Mouse (Mus musculus) midbrain, embryonic 16.5 days (tissue): ENCODE measurements around the gene Wdr70. TPM values are rescaled to one million over a fixed set of nuclear protein-coding genes. Genes with fewer than 3 reads are reported as not detected.
"Not testable (repeated sequence)": the region's sequence is repeated elsewhere in the genome, so short reads cannot be mapped to it uniquely, and the experiment has no call there.

Experiments
- ATAC-seq: fragments of 200-750 bp; cut with Nextera tagmentation; 2 replicates; pipeline ENCODE4 v1.8.0; 2017; ENCODE audit warnings: moderate TSS enrichment
- H3K27ac ChIP-seq: fragments of 300-500 bp; sonication (generic); 2 replicates; pipeline ENCODE4 v1.5.1; 2014; ENCODE audit warnings: mild to moderate bottlenecking, low read length, mixed read lengths
- H3K27me3 ChIP-seq: fragments of 300-500 bp; sonication (generic); 2 replicates; pipeline ENCODE4 v1.6.1; 2014; ENCODE audit warnings: low read depth, low read length, mixed read lengths; ENCODE audit not compliant: control insufficient read depth, insufficient read depth
- H3K36me3 ChIP-seq: fragments of 300-500 bp; sonication (generic); 2 replicates; pipeline ENCODE4 v1.6.1; 2014; ENCODE audit warnings: mild to moderate bottlenecking, low read length, moderate library complexity, mixed read lengths; ENCODE audit not compliant: control insufficient read depth, insufficient read depth
- H3K4me1 ChIP-seq: fragments of 300-500 bp; sonication (generic); 2 replicates; pipeline ENCODE4 v1.6.1; 2014; ENCODE audit warnings: mild to moderate bottlenecking, low read length, mixed read lengths; ENCODE audit not compliant: control insufficient read depth, insufficient read depth
- H3K4me2 ChIP-seq: fragments of 300-500 bp; sonication (generic); 2 replicates; pipeline ENCODE4 v1.6.1; 2014; ENCODE audit warnings: mild to moderate bottlenecking, low read length, mixed read lengths
- H3K4me3 ChIP-seq: fragments of 300-500 bp; sonication (generic); 2 replicates; pipeline ENCODE4 v1.5.1; 2014; ENCODE audit warnings: low read depth, mild to moderate bottlenecking, low read length, moderate library complexity, mixed read lengths
- H3K9ac ChIP-seq: fragments of 300-500 bp; sonication (generic); 2 replicates; pipeline ENCODE4 v1.6.1; 2014; ENCODE audit warnings: low read depth, low read length, mixed read lengths
- H3K9me3 ChIP-seq: fragments of 300-500 bp; sonication (generic); replicated peaks from 2 replicates; pipeline ENCODE4 v1.6.1; 2014; ENCODE audit warnings: mild to moderate bottlenecking, low read length, mixed read lengths; ENCODE audit not compliant: control insufficient read depth, poor library complexity, severe bottlenecking
- WGBS: fragments of 180-500 bp; shearing (Covaris S2); extraction: QIAGEN DNeasy Blood & Tissue Kit; methylation state at CpG from one replicate; pipeline ENCODE4 v1.1.7; 2014; 5-methylcytosine and 5-hydroxymethylcytosine counted together
- polyA plus RNA-seq: library from polyadenylated mRNA; unstranded; fragments of >200 nt; fragmentation: Nextera tagmentation; extraction: Ambion mirVana; gene quantifications from 2 replicates; pipeline ENCODE4 v1.2.1, GENCODE M21; 2015

Wdr70 gene
- polyA plus RNA-seq, 1 experiment from 2014 or later: 75.2 TPM

DNA sequence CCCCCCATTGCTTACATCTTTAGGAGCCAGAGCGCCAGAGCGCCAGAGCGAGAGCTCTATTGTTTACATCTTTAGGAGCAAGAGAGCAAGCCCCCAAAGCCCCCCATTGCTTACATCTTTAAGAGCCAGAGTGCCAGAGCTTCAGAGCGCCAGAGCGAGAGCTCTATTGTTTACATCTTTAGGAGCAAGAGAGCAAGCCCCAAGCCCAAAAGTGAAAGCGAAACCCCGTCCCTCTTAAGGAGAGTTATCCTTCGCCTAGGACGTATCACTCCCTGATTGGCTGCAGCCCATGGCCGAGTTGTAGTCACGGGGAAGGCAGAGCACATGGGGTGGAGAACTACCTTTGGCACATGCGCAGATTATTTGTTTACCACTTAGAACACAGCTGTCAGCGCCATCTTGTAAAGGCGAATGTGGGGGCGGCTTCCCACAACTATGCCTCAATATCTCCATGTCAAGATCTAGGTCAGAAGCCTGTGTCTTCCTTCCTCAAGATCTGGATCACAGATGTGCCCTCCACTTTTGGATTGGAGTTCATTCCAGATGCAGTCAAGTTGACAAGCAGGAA is 3.0 kb upstream of the Wdr70 start:
- not testable (repeated sequence) for ATAC-seq, H3K27me3 ChIP-seq, H3K9ac ChIP-seq, H3K27ac ChIP-seq, H3K4me2 ChIP-seq, H3K4me1 ChIP-seq, H3K4me3 ChIP-seq, H3K36me3 ChIP-seq, H3K9me3 ChIP-seq
- 89% methylated on average over 13 of the region's 15 CpGs for WGBS

DNA sequence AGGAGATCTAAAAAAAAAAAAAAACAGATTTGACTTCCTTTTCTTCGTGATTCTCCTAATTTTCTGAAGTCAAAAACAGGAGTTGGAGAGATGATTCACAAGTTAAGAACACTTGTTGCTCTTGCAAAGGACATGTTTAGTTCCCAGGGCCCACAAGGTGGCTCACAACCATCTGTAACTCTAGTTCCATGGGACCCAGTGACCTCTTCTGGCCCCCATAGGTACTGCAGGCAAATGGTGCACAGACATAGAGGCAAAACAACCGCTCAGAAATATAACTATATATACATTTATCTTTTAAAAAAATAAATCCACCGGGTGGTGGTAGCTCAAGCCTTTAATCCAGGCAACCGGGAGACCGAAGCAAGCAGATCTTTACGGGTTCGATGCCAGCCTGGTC is 1.2 kb downstream of the Wdr70 start:
- Histone ChIP-seq H3K9me3 (no peaks in the 10 kb centered on the region), H3K4me3 (peak overlapping the region; percentile 8; the same call in 1 of the 2 replicates), H3K4me2 (peak overlapping the region; percentile 45), H3K9ac (no peak overlapping the region), H3K27ac (no peak overlapping the region), H3K36me3 (peaks cover 5% of the 10 kb centered on the region; the same call in 1 of the 2 replicates), H3K27me3 (no peaks in the 10 kb centered on the region), H3K4me1 (peaks cover 8% of the 10 kb centered on the region)
- WGBS: 21% methylated on average over 7 of the region's 7 CpGs
- ATAC-seq: no peak

DNA sequence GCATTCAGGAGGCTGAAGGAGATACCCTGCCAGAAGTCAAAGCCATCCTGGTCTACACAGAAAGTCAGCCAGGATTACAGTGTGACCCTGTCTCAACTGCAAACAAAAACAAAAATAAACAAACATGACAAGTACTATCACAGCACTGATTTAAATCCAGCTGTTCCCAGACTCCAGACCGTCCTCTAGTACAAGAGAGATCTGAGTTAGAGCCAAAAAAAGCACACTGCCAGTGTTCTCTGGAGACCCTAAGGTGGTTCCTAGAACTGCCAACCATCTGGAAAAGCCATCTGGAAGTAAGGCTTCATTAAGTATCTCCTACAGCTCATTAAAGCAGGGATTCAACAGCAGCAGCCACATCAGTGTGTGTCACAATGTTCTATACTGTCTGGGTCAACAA is 6.3 kb downstream of the Wdr70 start:
- WGBS: 90% methylated on average over 1 of the region's 1 CpGs
- not testable (repeated sequence) for H3K9me3 ChIP-seq, H3K27me3 ChIP-seq, H3K4me2 ChIP-seq, ATAC-seq, H3K4me1 ChIP-seq, H3K9ac ChIP-seq, H3K4me3 ChIP-seq, H3K27ac ChIP-seq
- H3K36me3 ChIP-seq: peaks cover 13% of the 10 kb centered on the region

DNA sequence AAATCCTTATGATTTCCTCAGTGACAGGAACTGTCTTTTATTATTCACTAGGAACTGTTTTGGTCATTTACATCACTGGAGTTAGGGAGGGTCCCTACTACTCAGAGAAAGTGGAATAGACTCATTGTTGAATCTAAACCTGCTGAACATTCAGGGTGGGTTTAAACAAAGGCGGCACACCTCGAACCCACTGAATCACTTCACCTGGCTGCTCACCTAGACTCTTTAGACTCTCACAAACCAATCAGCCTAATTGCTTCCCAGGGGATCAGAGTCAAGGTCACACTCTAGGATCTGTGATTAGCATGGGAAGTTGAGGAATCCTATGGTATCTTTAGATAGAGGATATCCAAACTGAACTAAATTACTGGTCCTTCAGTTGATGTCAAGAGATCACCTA is 8.3 kb downstream of the Wdr70 start:
- no peak for ATAC-seq
- Histone ChIP-seq H3K4me1 (no peaks in the 10 kb centered on the region), H3K27me3 (no peaks in the 10 kb centered on the region)

DNA sequence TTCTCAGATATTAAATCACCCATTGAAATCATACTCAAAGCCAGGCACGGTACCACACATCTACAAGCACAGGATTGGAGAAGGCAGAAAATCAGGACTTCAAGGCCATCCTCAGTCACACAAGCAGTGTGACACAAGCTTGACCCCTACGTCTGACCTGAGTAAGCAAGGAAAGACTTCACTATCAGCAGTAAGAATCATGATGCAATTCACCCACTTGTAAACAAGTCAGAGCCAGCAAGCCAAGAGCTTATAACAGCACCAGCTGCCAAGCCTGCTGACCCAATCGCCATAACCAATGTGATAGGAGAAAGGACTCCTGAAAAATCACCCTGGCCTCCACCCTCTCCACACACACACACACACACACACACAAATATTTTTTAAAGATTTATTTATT is 10.3 kb downstream of the Wdr70 start:
- H3K9ac ChIP-seq: no peak overlapping the region
- H3K27me3 ChIP-seq: no peaks in the 10 kb centered on the region
- ATAC-seq: no peak
- no peaks in the 10 kb centered on the region for H3K4me1 ChIP-seq
- peaks cover 8% of the 10 kb centered on the region for H3K36me3 ChIP-seq
- no peak overlapping the region for H3K27ac ChIP-seq
- H3K9me3 ChIP-seq: no peaks in the 10 kb centered on the region
- no peak overlapping the region for H3K4me3 ChIP-seq
- no peak overlapping the region for H3K4me2 ChIP-seq
- WGBS: 93% methylated on average over 3 of the region's 3 CpGs

More for the DNA sequence above, 8.3 kb downstream of the Wdr70 start:
- no peak overlapping the region for H3K9ac ChIP-seq
- H3K27ac ChIP-seq: no peak overlapping the region
- H3K36me3 ChIP-seq: peaks cover 8% of the 10 kb centered on the region
- WGBS: 97% methylated on average over 2 of the region's 2 CpGs
- H3K9me3 ChIP-seq: no peaks in the 10 kb centered on the region
- no peak overlapping the region for H3K4me3 ChIP-seq
- H3K4me2 ChIP-seq: no peak overlapping the region

DNA sequence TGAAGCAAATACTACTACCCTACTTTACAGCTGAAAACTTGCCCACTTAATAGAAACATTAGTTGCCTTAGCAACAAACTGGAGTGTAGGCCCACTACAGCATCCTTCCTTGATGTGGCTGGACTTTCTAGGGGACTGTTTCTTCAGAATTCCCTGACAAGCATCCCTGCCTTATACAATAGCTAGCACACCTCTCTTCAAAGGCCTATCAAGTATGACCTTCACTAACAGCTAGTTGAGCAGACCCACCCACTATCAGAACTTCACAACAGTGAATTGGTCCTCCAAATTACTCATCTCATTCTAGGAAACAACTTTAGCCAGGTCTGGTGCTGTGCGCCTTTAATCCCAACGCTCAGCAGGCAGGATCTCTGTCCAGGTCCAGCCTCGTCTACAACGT is 11.7 kb downstream of the Wdr70 start:
- H3K9me3 ChIP-seq: no peaks in the 10 kb centered on the region
- no peaks in the 10 kb centered on the region for H3K4me1 ChIP-seq
- H3K27ac ChIP-seq: no peak overlapping the region
- 95% methylated on average over 4 of the region's 4 CpGs for WGBS
- no peak overlapping the region for H3K4me3 ChIP-seq
- ATAC-seq: no peak
- no peak overlapping the region for H3K4me2 ChIP-seq
- H3K36me3 ChIP-seq: peaks cover 8% of the 10 kb centered on the region
- H3K27me3 ChIP-seq: no peaks in the 10 kb centered on the region
- no peak overlapping the region for H3K9ac ChIP-seq

DNA sequence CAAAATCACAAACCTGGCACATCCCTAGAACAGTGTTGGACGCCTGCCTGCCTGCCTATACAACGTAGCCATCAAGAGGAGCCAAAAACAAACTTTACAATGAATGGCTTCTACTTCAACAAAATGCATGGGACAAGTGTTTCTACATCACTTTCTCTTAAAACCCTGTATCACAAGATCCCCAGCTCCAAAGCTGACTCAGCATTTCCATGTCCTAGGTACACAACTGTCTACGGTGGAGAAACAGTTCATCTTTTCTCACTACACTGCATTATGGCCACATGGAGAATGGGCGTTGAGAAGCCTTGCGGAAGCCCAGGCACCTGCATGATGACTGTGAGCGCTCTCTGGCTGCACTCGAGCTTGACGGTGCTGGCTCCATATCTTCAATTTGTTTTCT is 16.9 kb downstream of the Wdr70 start:
- no peak for ATAC-seq
- no peak overlapping the region for H3K9ac ChIP-seq
- no peak overlapping the region for H3K27ac ChIP-seq
- no peaks in the 10 kb centered on the region for H3K4me1 ChIP-seq
- no peaks in the 10 kb centered on the region for H3K27me3 ChIP-seq
- H3K36me3 ChIP-seq: peaks cover 13% of the 10 kb centered on the region
- WGBS: 97% methylated on average over 8 of the region's 8 CpGs
- no peaks in the 10 kb centered on the region for H3K9me3 ChIP-seq
- H3K4me3 ChIP-seq: no peak overlapping the region
- H3K4me2 ChIP-seq: no peak overlapping the region

DNA sequence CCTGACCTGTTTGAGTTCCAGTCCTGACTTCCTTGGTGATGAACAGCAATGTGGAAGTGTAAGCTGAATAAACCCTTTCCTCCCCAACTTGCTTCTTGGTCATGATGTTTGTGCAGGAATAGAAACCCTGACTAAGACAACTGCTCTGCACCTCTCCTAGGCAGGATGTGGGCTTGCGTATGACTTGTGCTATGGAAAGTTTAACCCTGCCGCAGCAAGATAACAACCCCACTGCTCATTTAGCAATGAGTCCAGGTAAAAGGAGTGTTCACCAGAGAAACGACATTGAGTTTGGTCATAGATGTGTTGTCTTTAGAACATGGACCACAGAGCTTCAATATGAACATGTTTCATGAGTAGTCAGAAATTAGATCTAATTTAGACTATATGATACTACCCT is 25.9 kb downstream of the Wdr70 start:
- H3K27me3 ChIP-seq, H3K9ac ChIP-seq, H3K27ac ChIP-seq, H3K9me3 ChIP-seq, ATAC-seq, H3K4me1 ChIP-seq, H3K4me3 ChIP-seq, H3K4me2 ChIP-seq: not testable (repeated sequence)
- peaks cover 21% of the 10 kb centered on the region for H3K36me3 ChIP-seq
- WGBS: 96% methylated on average over 3 of the region's 3 CpGs

DNA sequence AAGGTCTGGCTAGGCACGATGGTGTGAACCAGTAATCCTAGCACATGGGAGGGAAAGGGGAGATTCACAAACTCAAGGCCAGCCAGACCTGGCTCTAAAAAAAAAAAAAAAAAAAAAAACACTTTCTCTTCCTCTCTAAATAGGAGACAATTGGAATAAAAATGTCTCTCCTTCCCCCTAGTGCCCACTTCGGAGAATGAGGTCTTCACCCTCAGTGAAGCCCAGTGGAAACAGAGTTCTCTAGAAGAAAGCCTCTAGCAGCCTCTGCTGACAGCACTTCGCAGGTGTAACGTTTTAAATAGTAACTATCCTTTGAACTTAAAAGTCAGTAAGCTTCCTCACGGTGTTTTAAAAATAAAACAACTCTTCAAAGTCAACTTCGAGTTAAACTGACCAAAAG is 33.8 kb downstream of the Wdr70 start:
- H3K9me3 ChIP-seq: no peaks in the 10 kb centered on the region
- WGBS: 88% methylated on average over 6 of the region's 6 CpGs
- ATAC-seq: 0 out of 2 replicates have a peak, but pooled peaks have one; percentile 66
- no peak overlapping the region for H3K27ac ChIP-seq
- H3K9ac ChIP-seq: no peak overlapping the region
- H3K4me1 ChIP-seq: no peaks in the 10 kb centered on the region
- H3K4me2 ChIP-seq: no peak overlapping the region
- peaks cover 16% of the 10 kb centered on the region for H3K36me3 ChIP-seq
- H3K4me3 ChIP-seq: no peak overlapping the region
- H3K27me3 ChIP-seq: no peaks in the 10 kb centered on the region
